Mouse (Mus musculus) embryo, embryonic 11 days (tissue): ENCODE data around the gene Zbtb32.

Experiments used
- DNase-seq: peaks from one replicate; pipeline ENCODE4 v3.0.0-alpha.2; 2015

Zbtb32 gene

GRCm38 (mm10) chr7:30598786-30599185, at the start of gene Zbtb32:
Gene Zbtb32, minus strand, starts transcription at chr7:30598909.
- no peak for DNase-seq

GRCm38 (mm10) chr7:30639083-30639482, 40.4 kb upstream of the Zbtb32 start:
- DNase-seq = peak; percentile 26

- DNase-seq = peak; percentile 13
Observed at GRCm38 (mm10) chr7:30636395-30636794, 37.7 kb upstream of the Zbtb32 start.

GRCm38 (mm10) chr7:30635752-30636151, 37.0 kb upstream of the Zbtb32 start, which contains the start of gene Etv2:
Gene Etv2, minus strand, starts transcription at chr7:30635852.
- DNase-seq = no peak

GRCm38 (mm10) chr7:30634621-30635020, 35.9 kb upstream of the Zbtb32 start:
- DNase-seq = peak; percentile 80

- no peak for DNase-seq
Observed at GRCm38 (mm10) chr7:30633762-30634412, 35.2 kb upstream of the Zbtb32 start.

GRCm38 (mm10) chr7:30629013-30629412, 30.3 kb upstream of the Zbtb32 start:
- no peak for DNase-seq

- DNase-seq = no peak
Observed at GRCm38 (mm10) chr7:30626647-30627046, 27.9 kb upstream of the Zbtb32 start.

GRCm38 (mm10) chr7:30625530-30626384, 27.0 kb upstream of the Zbtb32 start, which contains the start of gene Cox6b1:
Gene Cox6b1, minus strand, starts transcription at chr7:30626151.
- DNase-seq = peak; percentile 95

GRCm38 (mm10) chr7:30619202-30619601, 20.5 kb upstream of the Zbtb32 start:
- no peak for DNase-seq

GRCm38 (mm10) chr7:30618658-30619057, 19.9 kb upstream of the Zbtb32 start:
- DNase-seq = no peak

GRCm38 (mm10) chr7:30615049-30615760, 16.5 kb upstream of the Zbtb32 start:
- no peak for DNase-seq

GRCm38 (mm10) chr7:30614454-30614853, 15.7 kb upstream of the Zbtb32 start:
- DNase-seq = no peak

GRCm38 (mm10) chr7:30613529-30614112, 14.9 kb upstream of the Zbtb32 start:
- DNase-seq = peak; percentile 74

GRCm38 (mm10) chr7:30612654-30613402, 14.1 kb upstream of the Zbtb32 start, which contains the start of gene Upk1a:
Gene Upk1a, minus strand, starts transcription at chr7:30612847.
- DNase-seq = peak; percentile 24

- no peak for DNase-seq
Observed at GRCm38 (mm10) chr7:30610043-30610442, 11.3 kb upstream of the Zbtb32 start.

GRCm38 (mm10) chr7:30608476-30608875, 9.8 kb upstream of the Zbtb32 start:
- DNase-seq = no peak

- DNase-seq = peak; percentile 63
Observed at GRCm38 (mm10) chr7:30607706-30608309, 9.1 kb upstream of the Zbtb32 start.

- DNase-seq = no peak
Observed at GRCm38 (mm10) chr7:30604944-30605343, 6.2 kb upstream of the Zbtb32 start.

GRCm38 (mm10) chr7:30604424-30604823, 5.7 kb upstream of the Zbtb32 start:
- DNase-seq = no peak

GRCm38 (mm10) chr7:30602583-30602982, 3.9 kb upstream of the Zbtb32 start:
- no peak for DNase-seq

- DNase-seq = no peak
Observed at GRCm38 (mm10) chr7:30600651-30601050, 1.9 kb upstream of the Zbtb32 start.
